Mouse (Mus musculus): ENCODE data around the gene Mettl11b.

GRCm38 (mm10) chr1:163708618-163709017, 16.4 kb downstream of the Mettl11b start:
- TF ChIP-seq POLR2A (IDR thresholded peaks at IDR 0.05; ENCODE audit: borderline replicate concordance, low read depth, low read length), result no peak
- TF ChIP-seq CTCF (IDR thresholded peaks at IDR 0.05; ENCODE audit: low read depth, low read length), result no peak

Measured in bone marrow macrophage, adult 2 months (primary cell).